Mouse (Mus musculus) left cerebral cortex, adult 11 months (tissue): ENCODE measurements around the gene Caly.

Source experiments
- DNase-seq: peaks from one replicate; pipeline ENCODE4 v3.0.0; 2022; ENCODE audit warnings: low spot score

Caly gene

DNA sequence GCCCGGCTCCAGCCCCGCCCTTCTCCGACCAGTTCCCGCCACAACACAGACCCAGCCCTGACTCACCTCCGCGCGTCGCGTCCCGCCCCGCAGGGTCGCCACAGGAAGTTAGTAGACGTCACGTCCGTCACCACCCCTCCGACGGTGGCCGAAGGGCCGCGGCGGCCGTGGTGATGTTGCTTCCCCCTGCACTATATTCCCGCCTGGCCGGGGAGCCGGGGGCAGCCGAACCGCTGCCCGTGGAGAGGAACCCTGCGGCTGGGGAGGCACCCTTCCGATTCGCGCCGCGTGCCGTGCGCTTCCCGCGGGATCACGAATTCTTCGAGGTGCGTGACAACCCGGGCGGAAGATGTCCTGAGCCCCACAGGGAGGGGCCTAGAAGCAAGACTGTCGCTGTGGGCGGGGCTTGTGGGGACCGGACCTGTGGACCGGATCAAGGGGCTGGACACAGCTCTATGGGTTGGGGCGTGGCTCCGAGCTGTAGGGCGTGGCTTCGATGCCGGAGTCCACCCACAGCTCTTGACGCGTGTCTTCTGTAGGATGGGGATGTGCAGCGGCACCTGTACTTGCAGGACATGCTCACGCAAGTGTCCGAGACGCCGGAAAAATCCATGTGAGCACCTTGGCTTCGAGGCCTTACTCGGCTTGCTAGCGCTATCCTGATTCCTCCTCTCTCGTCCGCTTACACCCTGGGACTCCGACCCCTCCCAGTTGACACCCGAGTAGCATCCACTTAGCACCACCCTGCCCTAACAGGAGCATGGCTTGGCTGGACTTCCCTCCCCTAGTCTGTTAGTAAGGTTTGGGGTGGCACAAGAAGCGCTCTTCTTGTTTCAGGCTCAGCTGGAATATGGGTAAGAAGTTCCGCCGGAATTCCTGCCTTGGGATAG lies 45.8 kb downstream of the Caly start, which contains the start of the genes Zfp511 and Tubgcp2:
Gene Zfp511 (plus strand): TSS at position 111 of the 890 bp plus-strand sequence.
Gene Tubgcp2 (minus strand): TSS at position 389 of the 890 bp plus-strand sequence.
- peak; percentile 89 for DNase-seq

DNA sequence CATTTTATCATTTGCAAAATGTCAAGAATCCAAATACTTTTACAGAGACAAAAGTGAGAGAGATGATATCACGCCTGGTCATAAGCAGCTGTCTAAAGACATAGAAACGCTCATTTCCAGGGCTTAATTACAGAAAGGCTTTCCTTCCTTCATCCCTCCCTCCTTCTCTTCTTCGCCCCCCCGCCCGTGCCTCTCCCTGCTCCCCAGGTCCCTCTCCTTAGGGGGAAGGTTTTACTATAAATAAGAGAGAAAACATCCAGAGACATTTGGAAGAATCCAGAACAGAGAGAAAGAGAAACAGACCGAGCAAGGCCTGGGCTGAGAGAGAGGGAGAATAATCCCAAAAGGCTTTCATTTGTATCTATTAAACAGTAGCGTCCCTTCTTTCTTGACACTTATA lies 46.9 kb downstream of the Caly start:
- no peak for DNase-seq

DNA sequence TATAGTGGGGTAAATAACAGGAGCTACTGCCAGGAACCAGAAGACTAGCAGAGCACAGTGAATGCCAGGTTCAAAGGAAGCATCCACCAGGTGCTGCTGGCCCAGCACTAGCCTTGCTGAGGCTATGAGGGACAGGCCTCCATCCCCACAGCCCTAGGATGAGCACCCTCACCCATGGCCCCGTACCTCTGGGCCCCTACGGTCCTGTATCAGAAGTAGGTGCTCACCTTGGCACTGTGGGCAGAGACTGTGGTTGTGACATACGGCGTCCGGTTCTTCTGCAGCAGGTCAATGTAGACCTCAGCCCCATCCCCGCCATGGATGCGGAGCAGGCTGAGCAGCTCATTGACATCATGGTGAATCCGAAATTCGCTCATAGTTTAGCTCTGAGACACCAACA lies 49.0 kb downstream of the Caly start:
- DNase-seq: no peak

DNA sequence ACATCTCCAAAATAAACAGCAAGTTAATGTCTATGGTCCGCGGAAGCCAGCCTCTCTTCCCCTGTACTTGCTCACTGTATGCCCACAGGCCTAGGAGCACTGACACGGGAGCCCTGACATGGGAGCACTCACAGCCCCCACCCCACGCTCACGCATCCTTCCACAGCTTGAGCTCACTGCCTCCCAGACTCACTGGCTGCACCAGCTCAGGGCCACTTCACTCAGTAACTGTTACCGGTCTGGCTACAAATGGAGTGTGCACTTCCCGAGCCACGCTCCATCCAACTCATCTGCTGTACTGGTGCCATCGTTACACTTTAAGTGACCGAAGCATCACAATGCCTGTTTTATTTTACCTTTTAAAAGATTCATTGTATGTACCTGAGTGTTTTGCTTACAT lies 50.0 kb downstream of the Caly start:
- DNase-seq: no peak

DNA sequence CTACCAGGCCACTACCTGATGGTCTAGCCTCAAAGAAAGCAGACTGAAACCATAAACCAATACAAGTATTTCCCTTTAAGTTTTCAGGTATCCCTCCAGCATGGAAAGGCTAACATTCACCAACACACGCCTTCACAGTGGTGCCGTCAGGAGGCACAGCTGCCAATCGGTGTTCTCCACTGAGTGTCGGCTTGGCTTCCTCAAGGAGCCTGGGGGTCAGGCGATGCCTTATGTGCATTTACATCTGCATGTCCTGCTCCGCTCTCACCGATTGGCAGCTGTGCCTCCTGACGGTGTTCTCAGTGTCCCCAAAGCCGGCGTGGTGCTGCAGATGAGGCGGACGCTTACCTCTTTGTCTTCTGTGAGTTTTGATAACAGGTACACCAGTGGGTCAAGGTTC lies 50.6 kb downstream of the Caly start:
- DNase-seq: no peak
